Mouse (Mus musculus) lung, postnatal 25 days (tissue): ENCODE results near the gene Nceh1.
"Not testable (repeated sequence)": the region's sequence is repeated elsewhere in the genome, so short reads cannot be mapped to it uniquely, and the experiment has no call there.

Experiments
- DNase-seq: peaks from one replicate; pipeline ENCODE4 v3.0.0; 2022; ENCODE audit warnings: low spot score

Nceh1 gene

GRCm38 (mm10) chr3:27233361-27233760 lies 50.6 kb downstream of the Nceh1 start:
- no peak for DNase-seq

DNA sequence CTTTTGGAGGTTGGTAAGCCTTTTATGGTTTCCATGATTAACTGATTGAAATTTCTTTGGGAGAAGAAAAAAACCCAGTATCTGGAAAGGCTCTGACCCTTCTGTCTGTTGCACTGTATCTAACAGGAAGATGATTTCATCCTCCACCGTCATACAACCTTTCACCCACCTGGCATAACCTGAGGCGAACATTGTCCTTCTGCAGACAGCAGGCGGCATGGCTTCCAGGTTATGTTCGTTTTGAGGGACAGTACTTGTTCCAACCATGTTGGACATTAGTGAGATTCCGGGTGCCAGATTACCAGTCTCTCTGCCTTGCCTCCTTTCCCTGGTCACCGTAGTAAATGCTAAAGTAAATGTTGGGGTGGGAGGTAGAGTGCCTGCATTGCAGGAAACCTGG lies 51.1 kb downstream of the Nceh1 start:
- no peak for DNase-seq

DNA sequence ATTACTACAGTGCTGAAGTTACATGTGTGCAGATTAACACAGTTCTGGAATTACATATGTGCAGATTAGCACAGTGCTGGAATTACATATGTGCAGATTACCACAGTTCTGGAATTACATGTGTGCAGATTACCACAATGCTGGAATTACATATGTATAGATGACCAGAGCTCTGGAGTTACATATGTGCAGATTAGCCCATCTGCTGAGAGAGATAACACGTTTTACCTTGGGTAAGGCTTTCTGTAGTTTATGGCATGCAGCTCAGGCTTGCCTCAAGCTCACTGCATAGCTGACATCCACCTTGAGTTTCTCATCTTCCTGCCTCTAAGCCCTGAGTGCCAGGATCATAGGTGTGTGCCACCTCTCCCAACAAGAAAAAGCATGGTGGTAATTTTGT lies 52.2 kb downstream of the Nceh1 start:
- no peak for DNase-seq

DNA sequence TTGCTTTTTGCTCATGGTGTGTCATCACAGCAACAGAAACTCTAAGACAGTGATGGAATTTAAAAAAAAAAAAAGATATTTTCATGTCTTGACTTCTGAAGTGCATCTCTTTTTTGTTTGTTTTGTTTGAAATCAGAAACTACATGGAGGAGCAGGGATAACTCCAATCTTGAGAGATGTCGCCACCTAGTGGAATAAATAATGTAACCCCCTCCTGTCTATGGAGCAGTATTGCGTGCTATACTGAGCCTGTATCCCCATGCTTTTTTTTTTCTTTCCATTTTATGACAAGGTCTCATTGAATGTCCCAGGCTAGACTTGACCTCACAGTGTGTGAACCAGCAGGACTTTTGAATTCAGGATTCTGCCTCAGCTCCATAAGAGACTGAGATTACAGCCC lies 54.5 kb downstream of the Nceh1 start:
- peak; percentile 81 for DNase-seq

GRCm38 (mm10) chr3:27238563-27238962 lies 55.8 kb downstream of the Nceh1 start:
- DNase-seq = no peak

DNA sequence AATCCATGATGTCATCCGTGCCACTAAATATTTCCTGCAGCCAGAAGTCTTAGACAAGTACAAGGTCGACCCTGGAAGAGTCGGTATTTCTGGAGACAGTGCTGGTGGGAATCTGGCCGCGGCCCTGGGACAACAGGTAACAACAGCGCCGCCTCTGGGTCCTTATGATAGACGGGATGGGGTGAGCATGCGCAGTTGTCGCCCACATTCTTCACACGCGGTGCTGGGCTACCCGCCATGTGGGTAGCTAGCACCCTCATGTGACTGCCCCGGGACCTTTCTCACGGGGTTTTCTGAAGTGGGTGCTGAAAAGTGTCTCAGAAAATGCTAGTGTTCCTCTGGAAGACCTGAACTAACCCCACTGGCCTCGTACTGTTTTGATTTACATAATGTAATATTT lies 56.8 kb downstream of the Nceh1 start:
- DNase-seq = no peak

- DNase-seq = no peak
These were observed 59.1 kb downstream of the Nceh1 start for GRCm38 (mm10) chr3:27241864-27242263.

- no peak for DNase-seq
These were observed 63.4 kb downstream of the Nceh1 start for GRCm38 (mm10) chr3:27246166-27246565.

GRCm38 (mm10) chr3:27247785-27248184 lies 65.0 kb downstream of the Nceh1 start:
- no peak for DNase-seq

DNA sequence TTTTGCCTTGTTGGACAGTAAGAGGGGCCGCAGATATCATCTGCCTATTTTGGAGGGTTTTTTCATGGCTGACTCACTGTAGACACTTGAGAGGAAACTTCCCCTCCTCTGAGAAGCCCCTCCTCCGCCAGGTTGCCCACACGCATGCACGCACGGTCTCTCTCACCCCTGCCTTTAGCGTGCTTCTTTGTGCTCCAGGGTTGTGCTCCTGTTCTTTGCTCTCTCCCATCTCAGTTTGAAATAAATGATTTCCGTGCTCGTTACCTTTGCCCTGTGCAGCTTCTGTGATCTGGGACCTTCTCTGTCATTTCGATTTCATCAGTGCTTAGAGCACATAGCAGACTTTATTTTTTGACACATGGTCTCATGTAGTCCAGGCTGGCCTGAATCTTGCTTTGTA lies 66.3 kb downstream of the Nceh1 start:
- DNase-seq = no peak

DNA sequence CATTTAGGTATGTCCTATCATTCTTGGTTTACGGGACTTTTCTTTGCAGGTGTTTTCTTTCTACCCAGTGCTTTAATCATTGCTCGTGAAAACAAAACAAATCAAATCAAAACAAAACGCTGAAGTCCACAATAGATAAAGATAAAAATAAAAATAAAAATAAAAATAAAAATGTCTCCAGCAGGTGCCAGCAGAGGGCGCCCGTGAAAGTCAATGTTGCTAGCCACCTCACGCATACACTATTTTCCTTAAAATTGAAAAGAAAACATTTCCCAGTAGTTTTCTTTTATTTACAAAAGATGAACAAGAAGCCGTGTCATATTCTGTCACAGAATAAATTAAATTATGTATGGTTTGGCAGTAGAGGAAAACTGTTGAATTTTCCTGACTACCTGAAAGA lies 68.2 kb downstream of the Nceh1 start:
- no peak for DNase-seq

GRCm38 (mm10) chr3:27258461-27258860 lies 75.7 kb downstream of the Nceh1 start:
- no peak for DNase-seq

DNA sequence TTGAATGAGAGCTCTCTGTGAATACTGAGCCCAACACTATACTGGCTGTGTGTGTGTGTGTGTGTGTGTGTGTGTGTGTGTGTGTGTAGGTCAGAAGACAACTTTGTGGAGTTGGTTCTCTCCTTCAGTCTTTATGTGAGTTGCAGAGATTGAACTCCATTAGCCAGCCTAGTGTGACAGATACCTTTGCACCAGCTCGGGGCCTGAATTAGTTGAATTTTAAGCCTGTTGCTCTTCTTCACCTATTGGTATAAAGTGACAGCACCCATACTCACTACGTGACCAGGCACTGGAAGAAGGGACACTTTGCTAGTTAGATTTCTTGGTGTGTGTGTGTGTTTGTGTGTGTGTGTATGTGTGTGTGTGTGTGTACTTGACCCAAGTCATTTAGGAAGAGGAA lies 77.6 kb downstream of the Nceh1 start:
- DNase-seq = no peak

DNA sequence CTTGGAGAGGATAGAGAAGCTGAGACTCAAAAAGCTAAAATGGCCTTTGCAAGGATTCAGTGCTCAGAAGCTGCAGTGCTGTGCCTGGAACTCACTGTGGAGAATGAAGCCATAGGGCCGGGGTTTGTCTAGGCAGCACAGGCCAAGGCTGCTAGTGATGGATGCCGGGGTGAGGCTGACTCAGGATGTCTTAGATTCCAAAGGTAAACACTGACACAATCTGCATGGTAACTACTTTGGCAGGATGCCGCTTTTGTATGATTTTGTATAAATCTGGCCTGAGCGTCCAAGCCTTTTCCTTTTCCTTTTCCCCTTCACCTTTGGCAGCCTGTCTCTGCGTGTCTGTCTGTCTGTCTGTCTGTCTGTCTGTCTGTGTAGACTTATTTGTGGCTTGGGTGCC lies 84.6 kb downstream of the Nceh1 start:
- DNase-seq = peak; percentile 83

DNA sequence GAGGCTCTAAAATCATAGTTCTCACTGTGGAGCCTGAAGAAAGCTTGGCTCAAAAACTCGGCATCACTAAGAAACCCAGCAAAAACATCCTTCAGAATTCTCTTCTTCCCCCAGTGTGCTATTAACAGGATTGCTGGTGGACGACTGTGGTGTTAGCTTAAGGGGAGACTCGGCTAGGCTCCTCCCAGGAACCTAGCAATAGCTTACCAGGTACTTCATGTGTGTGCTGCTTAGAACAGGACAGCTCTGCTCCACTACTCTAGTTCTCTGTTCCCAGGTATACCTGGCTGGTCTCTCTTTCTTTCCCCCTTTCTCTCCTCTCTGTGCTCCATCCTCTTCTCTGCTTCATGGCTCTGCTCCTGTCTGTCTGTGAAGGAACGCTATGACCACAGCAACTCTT lies 85.1 kb downstream of the Nceh1 start:
- no peak for DNase-seq

DNA sequence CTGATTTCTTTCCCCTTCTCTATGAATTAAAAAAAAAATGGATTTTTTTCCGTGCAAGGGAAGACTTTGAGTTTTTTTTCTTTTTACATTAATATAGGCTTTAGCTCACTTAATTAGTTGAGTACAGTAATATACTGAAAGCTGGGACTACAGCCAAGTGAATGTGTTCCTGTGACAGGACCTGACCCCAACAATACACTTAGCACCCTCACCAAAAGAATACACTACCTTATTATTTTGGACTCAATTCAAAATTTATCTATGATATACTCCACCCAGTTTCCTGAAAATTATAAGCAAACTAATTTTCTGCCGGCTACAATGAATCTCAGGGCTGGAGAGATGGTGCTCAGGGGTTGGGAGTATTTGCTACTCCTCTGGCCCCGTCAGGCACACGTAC lies 86.4 kb downstream of the Nceh1 start:
- no peak for DNase-seq

DNA sequence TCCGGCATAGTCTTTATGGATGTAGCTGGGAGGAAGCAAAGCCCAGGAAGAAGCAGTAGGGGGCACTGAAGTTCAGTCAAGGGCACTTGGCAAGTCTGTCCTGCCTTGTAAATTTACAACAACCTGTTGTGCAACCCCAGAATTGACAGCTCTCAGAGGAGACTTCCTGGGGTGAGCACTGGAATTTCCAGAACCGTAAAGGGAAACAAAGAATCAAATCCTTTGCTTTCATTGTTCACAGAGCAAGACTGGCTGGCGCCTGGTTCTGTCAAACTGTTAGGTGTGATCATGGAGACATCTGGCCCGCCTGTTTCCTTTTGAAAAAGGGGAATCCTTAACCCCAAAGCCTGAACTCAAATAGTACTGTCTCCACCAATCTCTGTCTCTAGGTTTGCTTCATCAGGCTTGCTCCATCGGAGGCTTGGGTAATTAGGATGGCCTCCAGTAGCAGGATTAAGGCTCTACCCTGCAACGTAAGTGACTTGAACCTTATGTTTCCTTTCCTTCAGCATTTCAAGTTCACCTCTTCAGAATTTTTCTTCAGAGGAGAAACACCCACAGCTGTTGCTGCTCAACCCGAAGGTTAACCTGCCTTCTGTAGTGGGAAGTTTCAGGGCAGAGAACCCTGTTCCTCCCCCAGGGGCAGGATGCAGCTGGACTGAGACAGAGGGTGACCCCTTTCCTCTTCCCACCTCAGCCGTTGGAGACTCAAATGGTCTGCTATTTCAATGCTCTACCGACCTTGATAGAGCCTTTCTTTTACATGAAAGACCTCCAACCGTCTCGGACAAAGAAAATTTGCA lies 87.6 kb downstream of the Nceh1 start:
- peak; percentile 91 for DNase-seq

DNA sequence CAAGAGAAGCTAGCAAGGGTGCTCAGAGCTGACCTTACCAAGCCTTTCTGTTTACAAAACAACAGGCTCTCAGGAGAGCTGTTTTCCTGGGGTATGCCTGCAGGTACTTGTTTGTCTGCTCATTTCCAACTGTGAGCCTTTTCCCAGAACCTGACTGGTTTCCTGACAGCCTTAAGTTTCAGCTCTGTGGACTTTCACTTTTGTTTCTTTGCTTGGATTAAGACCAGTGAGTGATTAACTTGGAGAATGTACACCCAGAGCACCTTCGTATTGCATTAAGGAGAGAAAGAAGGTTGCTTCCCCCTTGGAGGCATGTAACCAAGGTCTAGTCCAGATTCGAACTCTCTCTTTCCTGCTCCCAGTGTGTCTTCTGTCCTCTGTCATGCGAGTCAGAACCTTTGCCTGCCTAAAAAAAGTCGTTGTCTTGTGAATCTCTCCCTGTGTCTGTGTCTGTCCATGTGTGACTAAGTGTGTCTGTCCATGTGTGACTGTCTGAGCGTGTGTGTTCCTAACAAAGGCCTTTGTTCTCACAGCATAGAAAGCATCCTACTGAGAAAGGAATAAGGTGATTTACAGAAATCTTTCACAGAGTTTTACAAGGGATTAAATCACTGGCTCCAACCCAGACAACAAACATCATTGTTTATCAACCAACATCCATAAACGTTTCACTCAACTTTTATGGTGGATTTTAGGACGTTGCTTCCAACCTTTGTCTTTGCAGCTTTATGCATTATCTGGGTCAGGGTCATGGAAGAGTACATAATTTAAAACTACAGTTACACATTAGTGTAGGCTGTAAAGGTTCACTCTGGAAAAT lies 90.4 kb downstream of the Nceh1 start:
- DNase-seq = no peak

DNA sequence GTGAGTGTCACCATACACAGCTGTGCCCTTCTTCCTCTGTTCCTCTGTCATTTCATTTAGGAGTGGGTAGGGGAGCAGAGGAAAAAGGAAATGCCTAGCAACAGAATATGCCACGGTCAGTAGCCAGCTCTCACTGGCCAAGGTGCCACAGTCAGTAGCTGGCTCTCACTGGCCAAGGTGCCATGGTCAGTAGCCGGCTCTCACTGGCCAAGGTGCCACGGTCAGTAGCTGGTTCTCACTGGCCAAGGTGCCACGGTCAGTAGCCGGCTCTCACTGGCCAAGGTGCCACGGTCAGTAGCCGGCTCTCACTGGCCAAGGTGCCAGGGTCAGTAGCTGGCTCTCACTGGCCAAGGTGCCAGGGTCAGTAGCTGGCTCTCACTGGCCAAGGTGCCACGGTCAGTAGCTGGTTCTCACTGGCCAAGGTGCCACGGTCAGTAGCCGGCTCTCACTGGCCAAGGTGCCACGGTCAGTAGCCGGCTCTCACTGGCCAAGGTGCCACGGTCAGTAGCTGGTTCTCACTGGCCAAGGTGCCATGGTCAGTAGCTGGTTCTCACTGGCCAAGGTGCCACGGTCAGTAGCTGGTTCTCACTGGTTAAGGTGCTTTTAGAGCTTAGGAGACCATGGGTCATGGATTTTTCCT lies 96.6 kb downstream of the Nceh1 start:
- not testable (repeated sequence) for DNase-seq

- no peak for DNase-seq
These were observed 97.5 kb downstream of the Nceh1 start for GRCm38 (mm10) chr3:27280280-27280749.

DNA sequence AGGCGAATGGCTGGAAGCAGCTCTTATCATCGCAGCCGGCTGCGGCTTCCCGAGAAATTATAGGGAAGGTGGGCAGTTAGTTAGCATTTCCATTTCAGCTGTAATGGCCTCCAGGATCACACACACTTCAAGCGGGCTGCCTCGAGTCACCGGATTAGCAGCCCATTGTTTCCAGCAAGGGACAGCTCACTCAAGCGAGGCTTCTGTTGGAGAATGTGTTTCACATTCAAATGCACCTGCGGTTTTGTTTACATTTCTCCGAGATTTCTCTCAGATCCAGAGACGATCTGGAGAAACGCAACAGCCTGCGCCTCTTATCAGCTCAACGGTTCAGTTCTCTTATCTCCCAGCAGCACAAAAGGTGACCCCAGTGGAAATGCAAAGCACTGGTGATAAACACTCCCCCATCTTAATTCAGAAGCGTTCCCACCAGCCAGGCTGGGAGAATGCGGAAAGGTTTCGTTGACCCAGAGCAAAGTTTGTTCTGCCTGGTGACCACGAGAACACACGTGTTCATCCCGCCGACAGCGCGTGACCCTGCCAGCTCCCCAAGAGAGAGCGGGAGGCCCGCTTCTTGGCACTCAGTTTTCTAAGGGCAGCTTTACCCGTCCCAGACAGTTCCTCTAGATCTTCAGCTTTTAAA lies 100.4 kb downstream of the Nceh1 start:
- DNase-seq = no peak

DNA sequence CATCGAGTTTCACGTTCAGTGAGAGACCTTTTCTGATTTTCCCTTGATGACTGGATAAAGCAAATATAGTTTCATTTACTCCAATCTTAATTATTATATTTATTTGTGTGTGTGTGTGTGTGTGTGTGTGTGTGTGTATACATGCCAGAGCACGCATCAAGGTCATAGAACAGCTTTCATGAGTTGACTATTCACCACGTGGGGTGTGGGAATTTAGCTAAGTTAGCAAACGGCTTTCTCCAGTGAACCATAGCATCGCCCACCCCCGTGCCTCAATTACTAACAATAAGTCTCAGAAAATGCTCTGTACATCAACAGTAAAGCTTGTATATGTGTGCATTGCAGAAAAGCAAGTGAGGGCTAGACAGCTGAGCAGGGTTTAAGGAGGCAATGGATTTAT lies 101.0 kb downstream of the Nceh1 start:
- no peak for DNase-seq
